Mouse (Mus musculus): ENCODE results near the gene Dctpp1.

Dctpp1 gene

DNA sequence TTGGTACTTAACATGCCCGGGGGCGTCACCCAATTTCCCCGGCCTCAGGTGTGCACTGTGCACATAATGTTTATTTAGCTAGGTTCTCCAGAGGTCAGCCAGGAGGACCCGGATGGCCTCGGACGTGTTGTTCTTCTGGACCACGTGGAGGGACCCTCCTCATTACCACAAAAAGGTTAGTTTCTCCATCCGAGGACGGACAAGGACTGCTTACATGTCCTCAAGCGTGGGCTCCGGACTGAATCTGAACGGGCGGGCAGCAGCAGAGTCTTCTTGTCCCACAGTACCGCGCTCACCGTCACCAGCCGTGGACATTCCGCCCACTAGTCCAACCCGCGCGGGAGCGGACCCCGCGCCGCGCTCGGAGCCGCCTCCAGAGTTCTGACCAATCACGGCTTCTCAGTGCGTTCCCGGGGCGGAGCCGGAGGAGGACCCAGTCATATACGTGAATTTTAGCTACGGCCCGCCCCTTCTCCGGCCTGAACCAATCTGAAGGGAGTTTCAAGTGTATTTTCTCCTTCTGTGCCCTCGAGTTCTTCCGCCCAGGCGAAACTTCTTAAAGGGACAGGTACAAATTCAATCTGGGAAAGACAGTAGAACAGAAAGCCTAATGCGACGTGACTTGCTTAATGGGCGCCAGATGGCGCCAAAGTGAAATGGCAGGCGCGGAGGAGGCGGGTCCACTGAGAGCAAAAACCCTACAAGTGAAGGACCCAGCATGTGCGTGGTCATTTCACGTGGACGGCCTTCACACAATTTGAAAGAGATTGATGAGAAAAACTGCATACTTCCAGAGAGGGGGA lies at the start of gene Dctpp1:
Dctpp1 (minus strand) TSS at position 401 of the 803 bp plus-strand sequence.
- peak; percentile 99 for DNase-seq (ENCODE audit: low spot score)

DNA sequence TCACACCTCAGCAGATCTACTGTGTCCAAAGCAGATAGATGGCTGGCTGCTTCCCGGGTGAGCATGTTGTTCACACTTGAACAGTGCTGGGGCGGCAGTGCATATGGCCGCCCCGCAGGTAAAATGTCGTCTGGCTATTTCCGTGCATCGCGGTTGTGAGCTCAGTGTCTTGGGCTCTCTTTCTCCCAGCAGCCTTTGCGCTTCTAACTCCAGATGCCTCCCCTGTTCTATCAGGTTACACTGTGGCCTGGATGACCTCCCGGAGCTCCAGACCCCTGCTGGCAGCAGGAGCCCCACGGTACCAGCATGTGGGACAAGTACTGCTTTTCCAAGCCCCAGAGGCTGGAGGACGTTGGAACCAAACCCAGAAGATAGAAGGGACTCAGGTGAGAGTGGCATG lies 49.4 kb upstream of the Dctpp1 start:
- peak; percentile 14 for DNase-seq (ENCODE audit: low spot score)

GRCm38 (mm10) chr7:127308887-127309286 lies 48.4 kb upstream of the Dctpp1 start:
- peak; percentile 69 for DNase-seq (ENCODE audit: low spot score)

DNA sequence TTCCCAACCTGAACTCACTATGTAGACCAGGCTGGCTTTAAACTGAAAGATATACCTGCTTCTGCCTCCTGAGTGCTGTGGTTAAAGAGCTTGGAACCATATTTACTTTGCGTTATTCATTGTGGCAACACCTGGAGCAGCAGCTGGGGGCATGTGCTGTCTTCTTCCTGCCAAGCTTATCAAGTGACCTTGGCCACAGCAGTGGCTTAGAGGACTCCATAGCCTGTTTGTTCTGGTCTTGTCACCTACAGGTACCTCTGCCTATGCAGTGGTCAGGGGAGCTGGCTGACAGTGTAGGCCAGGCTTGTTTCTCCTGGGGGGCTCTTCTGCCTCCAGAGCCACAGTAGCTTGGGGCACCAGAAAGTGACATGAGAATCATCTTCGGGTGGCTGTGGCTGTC lies 47.9 kb upstream of the Dctpp1 start:
- DNase-seq (ENCODE audit: low spot score) = no peak

DNA sequence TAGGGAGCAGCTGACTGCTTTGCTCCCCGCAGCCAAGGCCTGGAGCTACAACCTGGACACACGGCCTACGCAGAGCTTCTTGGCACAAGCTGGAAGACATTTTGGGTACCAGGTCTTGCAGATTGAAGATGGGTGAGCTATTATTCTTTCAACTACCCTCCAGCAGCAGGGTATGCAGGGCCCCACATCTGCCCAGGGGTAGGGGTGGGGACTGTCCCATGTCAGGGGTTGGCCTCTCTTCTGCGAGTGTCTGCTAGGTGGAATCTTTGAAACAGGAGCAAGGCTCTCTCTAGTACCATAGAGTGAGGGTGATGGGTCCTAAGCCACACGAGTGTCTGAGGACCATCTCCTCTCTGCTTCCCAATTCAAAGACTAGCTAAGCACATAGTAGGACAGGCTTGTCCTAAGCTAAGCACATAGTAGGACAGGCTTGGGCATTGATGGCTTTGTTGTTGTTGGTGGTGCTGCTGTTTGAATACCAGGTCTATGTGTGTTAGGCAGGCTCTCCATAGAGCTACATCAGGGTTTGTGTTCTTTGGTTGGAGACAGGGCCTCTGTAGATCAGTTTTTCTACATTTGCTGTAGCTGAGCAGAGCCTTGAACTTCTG lies 37.2 kb upstream of the Dctpp1 start:
- no peak for DNase-seq (ENCODE audit: low spot score)

DNA sequence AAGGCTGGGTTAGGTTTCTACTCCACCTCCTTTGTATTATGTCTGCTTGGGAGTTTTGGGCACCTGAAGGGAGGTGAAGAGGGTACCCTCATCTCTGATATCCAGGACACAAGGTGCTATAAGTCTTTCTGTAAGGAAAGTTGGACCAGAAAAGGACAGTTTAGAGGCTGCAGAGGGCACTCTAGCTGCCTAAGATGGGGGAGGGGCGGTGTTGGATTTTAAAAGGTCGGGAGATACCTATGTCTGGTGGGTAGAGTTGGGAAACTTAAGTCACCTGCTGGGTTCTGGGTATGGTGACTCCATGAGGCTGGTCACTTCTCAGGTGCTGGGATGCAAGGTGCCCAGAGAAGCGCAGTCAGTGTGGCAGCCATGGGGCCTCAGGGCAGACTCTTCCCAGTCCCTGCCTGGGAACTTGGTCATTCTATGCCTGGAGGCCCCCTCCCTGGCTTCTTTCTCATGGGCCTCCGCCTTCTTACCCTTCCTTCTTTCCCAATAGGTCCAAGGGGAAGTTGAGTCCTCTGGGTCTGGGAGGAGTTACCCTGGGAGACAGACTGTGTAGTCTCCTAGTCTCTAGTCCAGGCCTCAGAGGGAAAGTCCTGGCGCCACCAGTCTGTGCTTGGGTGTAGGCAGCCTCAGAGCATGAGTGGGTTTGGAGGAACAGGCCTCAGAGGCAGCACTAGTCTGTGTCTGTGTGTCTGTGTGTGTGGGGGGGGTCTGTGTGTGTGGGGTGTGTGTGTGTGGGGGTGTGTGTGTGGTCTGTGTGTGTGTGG lies 36.5 kb upstream of the Dctpp1 start:
- no peak for DNase-seq (ENCODE audit: low spot score)

GRCm38 (mm10) chr7:127296098-127296497 lies 35.6 kb upstream of the Dctpp1 start, which contains the start of gene Itgal:
Itgal (plus strand) TSS chr7:127296260.
- no peak for DNase-seq (ENCODE audit: low spot score)

GRCm38 (mm10) chr7:127290142-127290541 lies 29.6 kb upstream of the Dctpp1 start:
- DNase-seq (ENCODE audit: low spot score) = no peak

GRCm38 (mm10) chr7:127289306-127289705 lies 28.8 kb upstream of the Dctpp1 start:
- no peak for DNase-seq (ENCODE audit: low spot score)

DNA sequence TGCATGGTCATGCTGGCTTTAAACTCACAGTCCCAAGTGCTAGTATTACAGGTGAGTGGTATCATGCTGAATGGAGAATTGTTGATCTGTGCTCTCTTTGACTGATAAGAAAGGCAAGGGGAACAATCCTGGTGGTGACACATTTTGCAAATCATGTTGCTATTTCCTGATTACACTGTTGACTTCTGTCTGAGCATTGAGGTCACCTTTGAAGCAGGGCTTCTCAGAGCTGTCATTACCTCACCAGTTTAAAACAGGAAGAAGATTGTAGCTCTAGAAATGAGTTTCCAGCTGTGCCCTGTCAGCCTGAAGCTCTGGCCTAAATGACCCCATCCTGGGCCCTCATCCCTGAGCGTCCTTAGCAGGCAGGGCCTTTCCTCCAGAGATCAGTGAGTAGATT lies 27.4 kb upstream of the Dctpp1 start:
- no peak for DNase-seq (ENCODE audit: low spot score)

DNA sequence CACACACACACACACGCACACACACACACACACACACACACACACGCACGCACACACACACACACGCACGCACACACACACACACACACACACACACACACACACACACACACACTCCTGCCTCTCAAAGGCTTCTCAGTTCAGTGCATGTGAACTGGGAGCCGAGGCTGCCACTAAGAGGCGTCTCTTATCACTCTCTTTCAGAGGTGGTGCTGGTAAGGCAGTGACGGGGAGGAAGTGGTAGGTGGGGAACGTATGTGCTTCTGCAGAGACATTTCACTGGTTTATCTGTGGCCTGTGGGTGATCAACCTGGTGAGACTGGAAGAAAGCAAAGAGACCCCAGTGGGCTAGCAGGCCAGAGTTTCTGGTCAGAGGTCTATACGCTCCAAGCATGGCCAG lies 24.6 kb upstream of the Dctpp1 start:
- DNase-seq (ENCODE audit: low spot score) = no peak

DNA sequence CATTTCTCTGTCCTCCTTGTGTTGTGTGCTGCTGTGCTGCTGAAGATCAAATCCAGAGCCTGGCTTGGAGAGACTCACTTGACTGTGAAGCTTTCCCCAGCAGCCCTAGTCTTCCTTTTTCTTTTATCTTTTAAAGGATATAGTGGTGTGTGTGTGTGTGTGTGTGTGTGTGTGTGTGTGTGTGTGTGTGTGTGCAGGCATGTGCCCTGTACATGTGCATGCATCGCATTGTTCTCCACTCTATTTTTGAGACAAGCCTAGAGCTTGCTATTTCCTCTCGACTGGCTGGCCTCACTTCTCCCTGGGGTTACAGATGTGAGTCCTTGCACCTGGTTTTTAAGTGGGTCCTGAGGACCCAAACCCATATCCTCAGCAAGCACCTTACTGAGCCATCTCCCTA lies 21.7 kb upstream of the Dctpp1 start:
- DNase-seq (ENCODE audit: low spot score) = no peak

GRCm38 (mm10) chr7:127281114-127281513 lies 20.6 kb upstream of the Dctpp1 start:
- DNase-seq (ENCODE audit: low spot score) = no peak

- no peak for DNase-seq (ENCODE audit: low spot score)
Observed at GRCm38 (mm10) chr7:127280092-127280491, 19.6 kb upstream of the Dctpp1 start.

GRCm38 (mm10) chr7:127278311-127278710 lies 17.8 kb upstream of the Dctpp1 start:
- DNase-seq (ENCODE audit: low spot score) = no peak

- DNase-seq (ENCODE audit: low spot score) = no peak
Observed at GRCm38 (mm10) chr7:127276519-127276961, 16.0 kb upstream of the Dctpp1 start.

- DNase-seq (ENCODE audit: low spot score) = peak; percentile 98
Observed at GRCm38 (mm10) chr7:127273925-127274789, 13.6 kb upstream of the Dctpp1 start, which contains the start of gene Sephs2. Sephs2 (minus strand) TSS chr7:127274055.

GRCm38 (mm10) chr7:127273118-127273923 lies 12.8 kb upstream of the Dctpp1 start:
- peak; percentile 19 for DNase-seq (ENCODE audit: low spot score)

DNA sequence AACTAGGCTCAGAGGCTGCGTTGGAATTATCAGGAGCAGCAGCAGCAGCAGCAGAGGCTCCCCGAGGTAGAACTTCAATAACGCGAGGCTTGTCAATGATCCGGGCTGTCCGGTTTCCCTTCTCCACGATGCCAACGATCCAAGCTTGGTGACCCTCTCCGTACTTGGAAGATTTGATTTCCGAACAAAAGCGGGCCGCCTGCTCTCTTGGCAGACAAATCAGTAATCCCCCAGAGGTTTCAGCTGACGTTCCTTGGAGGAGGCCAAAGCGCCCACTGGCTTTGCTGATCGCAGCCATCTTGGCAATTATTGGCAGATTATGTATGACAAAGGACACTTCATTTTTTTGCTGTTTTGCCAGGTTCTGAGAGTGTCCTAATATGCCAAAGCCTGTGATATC lies 12.1 kb upstream of the Dctpp1 start:
- no peak for DNase-seq (ENCODE audit: low spot score)

- DNase-seq (ENCODE audit: low spot score) = no peak
Observed at GRCm38 (mm10) chr7:127271093-127271492, 10.6 kb upstream of the Dctpp1 start.

DNA sequence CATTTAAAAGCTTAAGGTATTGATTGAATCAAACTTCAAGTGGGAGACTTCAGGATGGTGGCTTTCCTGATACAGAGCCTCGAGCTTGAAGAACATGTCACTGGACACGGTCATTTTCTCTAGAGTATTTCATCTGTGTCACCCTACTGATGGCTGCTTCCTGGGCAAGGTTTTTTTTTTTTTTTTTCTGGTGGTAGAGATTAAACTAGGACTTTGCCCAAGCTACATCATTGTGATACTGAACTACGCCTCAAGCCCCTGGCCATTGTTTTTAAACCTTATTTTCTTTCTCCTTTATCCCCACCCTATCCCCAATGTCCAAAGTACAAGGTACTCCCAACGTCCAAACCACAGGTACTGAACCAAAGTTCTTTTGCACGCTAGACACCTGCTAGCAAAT lies 10.2 kb upstream of the Dctpp1 start:
- no peak for DNase-seq (ENCODE audit: low spot score)
